Mouse (Mus musculus): ENCODE results near the gene Prtn3.

DNA sequence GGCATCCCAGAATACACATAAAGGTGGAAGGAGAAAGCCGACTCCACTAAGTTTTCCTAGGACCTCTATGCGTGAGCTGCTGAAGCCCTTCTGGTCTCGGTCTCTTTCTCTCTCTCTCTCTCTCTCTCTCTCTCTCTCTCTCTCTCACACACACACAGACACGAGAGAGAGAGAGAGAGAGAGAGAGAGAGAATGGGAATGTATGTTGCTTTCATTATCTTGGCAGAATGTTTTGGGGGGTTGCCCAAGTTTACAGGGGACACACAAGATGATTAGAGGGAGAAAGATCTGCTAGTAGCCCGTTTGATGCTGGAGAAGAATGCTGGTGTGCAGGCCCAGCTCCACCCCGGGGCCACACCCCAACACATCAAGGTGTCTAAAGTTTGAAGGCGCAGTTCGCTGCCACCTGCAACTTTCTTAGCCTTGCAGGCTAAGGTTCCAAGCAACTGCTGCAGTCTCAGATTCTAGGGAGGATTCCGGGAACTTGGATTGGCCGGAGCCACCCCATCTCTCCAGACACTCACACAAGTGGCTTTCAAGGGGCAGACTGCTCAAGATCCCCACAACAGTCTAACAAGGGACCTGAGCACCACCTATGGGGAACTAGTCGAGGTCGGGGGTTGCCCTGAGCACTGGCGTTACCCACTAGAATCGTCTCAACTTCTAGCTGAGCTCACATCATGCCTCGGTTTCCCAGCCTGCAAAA is 51.7 kb downstream of the Prtn3 start:
- TF ChIP-seq CTCF (IDR thresholded peaks at IDR 0.05; ENCODE audit: low read depth) (no peak), EP300 (optimal IDR thresholded peaks at IDR 0.05) (no peak)

All from stomach, postnatal 0 days (tissue).